Mouse (Mus musculus) liver, adult 2 months (tissue): ENCODE data around the gene Dysf.

Experiments used
- CTCF ChIP-seq: fragments of 200-500 bp; IDR thresholded peaks from 2 replicates; pipeline ENCODE4 v1.5.1; 2011; ENCODE audit warnings: low read depth, low read length, control low read depth
- POLR2A ChIP-seq: fragments of 200-500 bp; IDR thresholded peaks from 2 replicates; pipeline ENCODE4 v1.6.1; 2011; ENCODE audit warnings: low read length, control low read depth; ENCODE audit not compliant: insufficient read depth; ENCODE audit errors: extremely low read depth

GRCm38 (mm10) chr6:84135709-84136108 is 127.3 kb downstream of the Dysf start:
- TF ChIP-seq POLR2A: no peak
- TF ChIP-seq CTCF: no peak
